Mouse (Mus musculus) splenic B cell, adult 2 months (primary cell): ENCODE data around the gene Usp25.

Experiments
- DNase-seq: peaks from one replicate; pipeline ENCODE4 v3.0.0-alpha.2; 2011; ENCODE audit warnings: low read depth, low spot score
- H3K27me3 ChIP-seq: 2 replicates; pipeline ENCODE4 v1.6.1; 2012; ENCODE audit warnings: mild to moderate bottlenecking, low read length, moderate library complexity, mixed read lengths; ENCODE audit not compliant: control insufficient read depth, poor library complexity, insufficient read depth, severe bottlenecking
- H3K36me3 ChIP-seq: 2 replicates; pipeline ENCODE4 v1.6.1; 2012; ENCODE audit warnings: mild to moderate bottlenecking, low read length, moderate library complexity, mixed read lengths; ENCODE audit not compliant: control insufficient read depth, poor library complexity, insufficient read depth, severe bottlenecking

The Usp25 gene

GRCm38 (mm10) chr16:77150884-77151283 is 137.4 kb downstream of the Usp25 start:
- DNase-seq, result no peak

GRCm38 (mm10) chr16:77152288-77152687 is 138.8 kb downstream of the Usp25 start:
- Histone ChIP-seq H3K27me3 (no peaks in the 10 kb centered on the region), H3K36me3 (no peaks in the 10 kb centered on the region)
- DNase-seq, result no peak

More at GRCm38 (mm10) chr16:77150884-77151283, 137.4 kb downstream of the Usp25 start:
- H3K36me3 ChIP-seq, result no peaks in the 10 kb centered on the region
- H3K27me3 ChIP-seq, result no peaks in the 10 kb centered on the region

- no peak for DNase-seq
- no peaks in the 10 kb centered on the region for H3K27me3 ChIP-seq
- H3K36me3 ChIP-seq, result no peaks in the 10 kb centered on the region
Observed at GRCm38 (mm10) chr16:77153216-77153715, 139.8 kb downstream of the Usp25 start.

- Histone ChIP-seq H3K27me3 (no peaks in the 10 kb centered on the region), H3K36me3 (no peaks in the 10 kb centered on the region)
- no peak for DNase-seq
Observed at GRCm38 (mm10) chr16:77153815-77154214, 140.3 kb downstream of the Usp25 start.

GRCm38 (mm10) chr16:77154831-77155230 is 141.3 kb downstream of the Usp25 start:
- Histone ChIP-seq H3K36me3 (no peaks in the 10 kb centered on the region), H3K27me3 (no peaks in the 10 kb centered on the region)
- DNase-seq, result no peak
